In the genomic region with DNA sequence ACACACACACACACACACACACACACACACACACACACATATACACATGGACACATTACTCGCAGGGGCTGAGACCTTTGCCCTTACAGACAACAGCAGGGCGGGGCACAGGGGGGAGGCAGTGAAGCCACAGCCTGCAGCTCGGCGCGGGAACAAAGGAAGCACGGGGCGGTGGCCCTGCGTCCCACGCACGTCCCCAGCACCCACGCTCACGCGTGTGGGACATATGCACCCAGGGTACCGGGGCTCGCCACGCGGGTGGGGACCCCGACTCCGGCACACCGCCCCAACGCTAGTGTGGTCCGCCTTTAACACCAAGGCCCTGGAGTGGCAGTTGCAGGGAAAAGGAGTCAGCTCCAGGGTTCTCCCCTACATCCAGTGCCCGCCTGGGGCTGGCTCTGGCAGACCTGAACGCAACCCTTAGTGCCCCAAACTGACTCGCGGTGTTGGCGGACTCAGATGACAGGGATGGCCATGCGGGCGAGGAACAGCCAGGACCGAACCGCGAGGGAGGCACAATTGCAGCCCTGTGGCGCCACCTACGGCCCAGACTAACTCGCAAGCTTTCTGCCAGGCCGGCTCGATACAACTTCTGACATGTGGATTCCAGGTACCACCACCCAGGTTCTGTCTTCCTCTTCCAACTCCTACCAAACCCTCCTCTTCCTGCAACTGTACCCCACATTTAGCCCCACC, we compare ENCODE assay signal across 8 mouse cellular contexts.
DNase-seq lines count a peak whose midpoint lies in the region.

No protein-coding gene starts in this region.

- no peaks in the 10 kb centered on the region for H3K36me3 ChIP-seq in megakaryocyte, embryonic 14.5 days (replicated peaks; ENCODE audit: low read length)

- H3K27me3 ChIP-seq in megakaryocyte, embryonic 14.5 days (replicated peaks) = peaks cover 28% of the 10 kb centered on the region

- peak overlapping the region; percentile 88 for H3K4me3 ChIP-seq in megakaryocyte, embryonic 14.5 days (replicated peaks)

- peaks cover 4% of the 10 kb centered on the region; the same call in 1 of the 2 replicates for H3K9me3 ChIP-seq in megakaryocyte, embryonic 14.5 days

- H3K4me1 ChIP-seq in megakaryocyte, embryonic 14.5 days = peaks cover 42% of the 10 kb centered on the region

- peak; percentile 74 for DNase-seq in T-cell, adult 2 months (ENCODE audit: low spot score)
- DNase-seq in cerebellum, postnatal 36 days = peak; percentile 88 to 89
- peak; percentile 90 for DNase-seq in gastrocnemius, postnatal 10 days
- DNase-seq in induced T-regulatory cell, adult 2 months (ENCODE audit: low read depth) = peak; percentile 77
- peak; percentile 57 to 72 for DNase-seq in left cerebral cortex, adult 8-10 months (ENCODE audit: low spot score in 2 of 2)
- peak; percentile 88 to 90 for DNase-seq in right cerebral cortex, adult 2 months (ENCODE audit: low spot score in 2 of 2)
- peak; percentile 56 for DNase-seq in urinary bladder, postnatal 10 days (ENCODE audit: low spot score)

Comparison
In these comparisons a context has a peak if more than half of its experiments do, and no peak if none do; other contexts are left out.
1. Peak in every context shown above with its lines: DNase-seq and H3K4me3 ChIP-seq.